In genomic region chr7:12978931-12979722, GRCm38 (mm10) we compare ENCODE assay signal across 8 mouse cellular contexts. TPM values are rescaled to one million over a fixed set of nuclear protein-coding genes. Genes with fewer than 3 reads are reported as not detected.
A peak's percentile ranks its signal among the peaks of the same experiment; 100 is the strongest.
DNase-seq lines count a peak whose midpoint lies in the region; ATAC-seq and TF ChIP-seq lines count a peak whose summit lies in the region.

No protein-coding gene starts in this region.

- H3K36me3 ChIP-seq in lung, postnatal 0 days (ENCODE audit: insufficient read depth, low read length) = no peaks in the 10 kb centered on the region
- H3K36me3 ChIP-seq in forebrain, embryonic 13.5 days (ENCODE audit: poor library complexity, severe bottlenecking) = 0 out of 2 replicates have a peak, but pooled peaks cover 11% of the 10 kb centered on the region
- H3K36me3 ChIP-seq in limb, embryonic 10.5 days = peaks cover 15% of the 10 kb centered on the region
- H3K36me3 ChIP-seq in splenic B cell, adult 2 months (ENCODE audit: control insufficient read depth, insufficient read depth, low read length, poor library complexity, severe bottlenecking) = no peaks in the 10 kb centered on the region; the same call in 1 of the 2 replicates

- peak overlapping the region; percentile 93 for H3K27ac ChIP-seq in lung, postnatal 0 days (ENCODE audit: low read length)
- H3K27ac ChIP-seq in forebrain, embryonic 13.5 days = peak overlapping the region; percentile 94; the same call in 1 of the 2 replicates
- H3K27ac ChIP-seq in limb, embryonic 10.5 days = peak overlapping the region; percentile 94

- no peak overlapping the region for H3K4me3 ChIP-seq in lung, postnatal 0 days (ENCODE audit: low read depth, low read length)
- H3K4me3 ChIP-seq in forebrain, embryonic 13.5 days = peak overlapping the region; percentile 67
- H3K4me3 ChIP-seq in limb, embryonic 10.5 days = peak overlapping the region; percentile 64

- H3K27me3 ChIP-seq in lung, postnatal 0 days (replicated peaks; ENCODE audit: insufficient read depth, low read length) = no peaks in the 10 kb centered on the region
- H3K27me3 ChIP-seq in forebrain, embryonic 13.5 days = no peaks in the 10 kb centered on the region
- H3K27me3 ChIP-seq in limb, embryonic 10.5 days (ENCODE audit: low read depth, poor library complexity, severe bottlenecking) = no peaks in the 10 kb centered on the region
- H3K27me3 ChIP-seq in splenic B cell, adult 2 months (ENCODE audit: control insufficient read depth, insufficient read depth, low read length, poor library complexity, severe bottlenecking) = no peaks in the 10 kb centered on the region

- DNase-seq in lung, postnatal 0 days (ENCODE audit: low spot score) = peak; percentile 19
- DNase-seq in lung, postnatal 36 days = no peak
- no peak for DNase-seq in limb, embryonic 10.5 days (ENCODE audit: low spot score)
- DNase-seq in splenic B cell, adult 2 months (ENCODE audit: low read depth, low spot score) = peak; percentile 8
- no peak for DNase-seq in frontal cortex, postnatal 25 days (ENCODE audit: low spot score in 2 of 2)
- no peak for DNase-seq in embryo, embryonic 11 days
- DNase-seq in right cerebral cortex, postnatal 10 days (ENCODE audit: low spot score in 2 of 2) = no peak

- no peak overlapping the region for H3K9ac ChIP-seq in lung, postnatal 0 days (replicated peaks; ENCODE audit: low read depth)
- H3K9ac ChIP-seq in forebrain, embryonic 13.5 days = peak overlapping the region; percentile 62; the same call in 1 of the 2 replicates

- no peak for ATAC-seq in lung, postnatal 0 days
- ATAC-seq in forebrain, embryonic 13.5 days = no peak

- 77% methylated on average over 18 of the region's 18 CpGs for WGBS in lung, postnatal 0 days
- 92% methylated on average over 18 of the region's 18 CpGs for WGBS in forebrain, embryonic 13.5 days
- 79% methylated on average over 18 of the region's 18 CpGs for WGBS in limb, embryonic 10.5 days

- TF ChIP-seq CTCF in lung, postnatal 0 days (IDR thresholded peaks at IDR 0.05) = no peak

- peak overlapping the region; percentile 75 for H3K4me2 ChIP-seq in lung, postnatal 0 days (replicated peaks; ENCODE audit: low read depth, low read length)
- H3K4me2 ChIP-seq in forebrain, embryonic 13.5 days = peak overlapping the region; percentile 63

- no peaks in the 10 kb centered on the region for H3K9me3 ChIP-seq in lung, postnatal 0 days (ENCODE audit: low read length)
- no peaks in the 10 kb centered on the region for H3K9me3 ChIP-seq in forebrain, embryonic 13.5 days (replicated peaks)
- no peaks in the 10 kb centered on the region for H3K9me3 ChIP-seq in limb, embryonic 10.5 days (replicated peaks)

- TF ChIP-seq EP300 in lung, postnatal 0 days (IDR thresholded peaks at IDR 0.05) = no peak

- H3K4me1 ChIP-seq in lung, postnatal 0 days (ENCODE audit: insufficient read depth, low read depth, low read length) = peaks cover 3% of the 10 kb centered on the region
- peaks cover 19% of the 10 kb centered on the region for H3K4me1 ChIP-seq in forebrain, embryonic 13.5 days
- peaks cover 16% of the 10 kb centered on the region for H3K4me1 ChIP-seq in limb, embryonic 10.5 days

RNA-seq across cellular contexts. Expression of gene Zfp446, which starts 1.5 kb away (rescaled TPM):
- polyA plus RNA-seq in lung, postnatal 0 days (2015; fragmentation: Nextera tagmentation; extraction: Ambion mirVana) = 3.9 and 4.0 TPM in 2 replicates
- polyA plus RNA-seq in forebrain, embryonic 13.5 days (2015; fragmentation: Nextera tagmentation; extraction: Ambion mirVana) = 12.7 and 14.5 TPM in 2 replicates
- 14.0 and 14.9 TPM in 2 replicates for polyA plus RNA-seq in limb, embryonic 10.5 days (2016; fragmentation: Nextera tagmentation; extraction: Ambion mirVana)

RNA-seq across cellular contexts. Expression of gene Zfp324, which starts 13.5 kb away (rescaled TPM):
- 5.5 and 5.7 TPM in 2 replicates for polyA plus RNA-seq in lung, postnatal 0 days (2015; fragmentation: Nextera tagmentation; extraction: Ambion mirVana)
- 12.3 and 12.5 TPM in 2 replicates for polyA plus RNA-seq in forebrain, embryonic 13.5 days (2015; fragmentation: Nextera tagmentation; extraction: Ambion mirVana)
- 8.4 and 12.0 TPM in 2 replicates for polyA plus RNA-seq in limb, embryonic 10.5 days (2016; fragmentation: Nextera tagmentation; extraction: Ambion mirVana)

RNA-seq across cellular contexts. Expression of gene Slc27a5, which starts 18.9 kb away (rescaled TPM):
- polyA plus RNA-seq in lung, postnatal 0 days (2015; fragmentation: Nextera tagmentation; extraction: Ambion mirVana) = not detected in 2 replicates
- 0.12 and 0.53 TPM in 2 replicates for polyA plus RNA-seq in forebrain, embryonic 13.5 days (2015; fragmentation: Nextera tagmentation; extraction: Ambion mirVana)
- not detected in 2 replicates for polyA plus RNA-seq in limb, embryonic 10.5 days (2016; fragmentation: Nextera tagmentation; extraction: Ambion mirVana)

RNA-seq across cellular contexts. Expression of gene Trim28, which starts 19.8 kb away (rescaled TPM):
- 85.6 and 87.2 TPM in 2 replicates for polyA plus RNA-seq in lung, postnatal 0 days (2015; fragmentation: Nextera tagmentation; extraction: Ambion mirVana)
- polyA plus RNA-seq in forebrain, embryonic 13.5 days (2015; fragmentation: Nextera tagmentation; extraction: Ambion mirVana) = 270 and 289 TPM in 2 replicates
- 561 and 585 TPM in 2 replicates for polyA plus RNA-seq in limb, embryonic 10.5 days (2016; fragmentation: Nextera tagmentation; extraction: Ambion mirVana)

RNA-seq across cellular contexts. Expression of gene Zbtb45, which starts 30.7 kb away (rescaled TPM):
- 11.9 and 12.2 TPM in 2 replicates for polyA plus RNA-seq in lung, postnatal 0 days (2015; fragmentation: Nextera tagmentation; extraction: Ambion mirVana)
- polyA plus RNA-seq in forebrain, embryonic 13.5 days (2015; fragmentation: Nextera tagmentation; extraction: Ambion mirVana) = 32.8 and 37.1 TPM in 2 replicates
- polyA plus RNA-seq in limb, embryonic 10.5 days (2016; fragmentation: Nextera tagmentation; extraction: Ambion mirVana) = 29.1 and 31.8 TPM in 2 replicates

Comparison
In these comparisons a context has a peak if more than half of its experiments do, and no peak if none do; other contexts are left out.
1. DNase-seq: peak in lung, postnatal 0 days (single experiment) and splenic B cell, adult 2 months (single experiment); none in lung, postnatal 36 days (single experiment), limb, embryonic 10.5 days (single experiment), frontal cortex, postnatal 25 days (0 of 2), embryo, embryonic 11 days (single experiment) and right cerebral cortex, postnatal 10 days (0 of 2).
2. Peak in every context shown above with its lines, with median percentiles within 50 percentile points of each other: H3K27ac ChIP-seq.